Mouse (Mus musculus): ENCODE results near the gene Ivd. TPM values are rescaled to one million over a fixed set of nuclear protein-coding genes. Genes with fewer than 3 reads are reported as not detected.

Ivd gene
- 17.6 and 25.7 TPM in 2 replicates for polyA plus RNA-seq (2012; rRNA removed)

DNA sequence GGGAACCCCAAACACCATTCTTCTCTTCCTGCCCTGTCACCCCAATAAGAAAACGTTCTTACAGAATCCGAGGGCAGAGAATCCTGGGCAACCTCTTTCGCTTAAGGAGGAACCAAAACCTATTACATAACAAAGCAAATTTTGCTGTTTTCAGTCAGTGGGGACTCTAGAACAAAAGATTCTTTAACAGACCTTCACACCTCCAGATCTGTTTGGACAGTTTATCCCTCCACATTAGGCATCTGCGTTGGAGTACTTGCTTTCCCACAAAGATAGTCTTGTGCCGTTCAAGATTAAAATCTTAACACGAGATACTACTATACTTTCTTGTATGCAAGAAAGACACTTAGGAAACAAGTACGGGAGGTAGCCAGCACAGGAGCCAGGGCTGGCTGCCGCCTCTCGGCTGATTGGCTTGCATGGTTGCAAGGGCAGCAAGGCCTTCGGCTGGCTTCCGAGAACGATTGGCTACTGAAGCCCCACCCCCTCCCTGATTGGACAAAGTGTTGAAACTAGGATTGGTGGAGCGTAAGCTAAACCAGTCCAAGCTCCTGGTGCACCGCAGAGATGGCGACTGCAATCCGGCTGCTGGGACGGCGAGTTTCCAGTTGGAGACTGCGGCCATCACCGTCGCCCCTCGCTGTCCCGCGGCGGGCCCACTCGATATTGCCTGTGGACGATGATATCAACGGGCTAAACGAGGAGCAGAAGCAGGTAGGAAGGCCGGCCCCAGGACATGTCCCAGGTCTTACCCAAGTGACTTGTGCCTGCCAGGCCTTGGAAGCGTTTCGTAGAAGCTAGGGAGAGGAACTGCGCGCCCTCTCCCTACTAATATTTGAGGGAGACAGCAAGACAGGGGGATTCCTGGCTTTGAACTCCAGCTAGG, at the start of gene Ivd:
TSS of gene Ivd (plus strand) at position 501 of the 886 bp plus-strand sequence.
- Histone ChIP-seq H3K27ac (ENCODE audit: insufficient read depth, low read depth, low read length) (no peak within 1 kb of the TSS; the same call in 1 of the 2 replicates), H3K4me3 (ENCODE audit: low read depth, low read length) (peak within 1 kb of the TSS; percentile 95), H3K36me3 (ENCODE audit: control insufficient read depth, insufficient read depth, low read length) (no peaks in the 10 kb centered on the region; the same call in 1 of the 2 replicates), H3K4me1 (ENCODE audit: control insufficient read depth, insufficient read depth, insufficient read length, low read length) (peaks cover 5% of the 10 kb centered on the region; the same call in 1 of the 2 replicates), H3K27me3 (ENCODE audit: control insufficient read depth, insufficient read depth, low read length) (no peaks in the 10 kb centered on the region)
- WGBS, result under 1% methylated on average over 34 of the region's 34 CpGs
- TF ChIP-seq CTCF (IDR thresholded peaks at IDR 0.05; ENCODE audit: extremely low read depth, insufficient read length, insufficient replicate concordance, low read depth, low read length) (no peak), POLR2A (IDR thresholded peaks at IDR 0.05; ENCODE audit: low read depth, low read length) (peak; percentile 77; the same call in 1 of the 2 replicates)

DNA sequence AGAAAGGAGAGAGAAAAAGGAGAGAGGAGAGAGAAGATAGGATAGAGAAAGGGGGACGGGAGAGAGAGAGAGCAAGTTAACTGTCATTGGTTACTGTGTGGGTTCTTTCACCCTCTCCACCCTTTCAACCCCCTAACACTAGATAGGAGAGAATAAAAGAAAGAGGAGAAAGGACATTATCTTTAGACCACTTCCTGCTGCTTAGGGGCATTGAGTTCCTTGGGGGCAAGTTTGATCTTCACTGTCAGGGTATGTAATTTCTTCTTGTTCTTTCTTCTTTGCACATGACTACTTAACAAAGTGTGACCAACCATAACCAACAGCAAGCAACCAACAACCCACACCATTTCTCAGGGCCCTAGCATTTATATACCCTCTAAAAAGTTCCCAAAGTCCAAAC, 49.0 kb upstream of the Ivd start:
- peaks cover 3% of the 10 kb centered on the region; the same call in 1 of the 2 replicates for H3K36me3 ChIP-seq (ENCODE audit: control insufficient read depth, insufficient read depth, low read length)
- no peaks in the 10 kb centered on the region for H3K27me3 ChIP-seq (ENCODE audit: control insufficient read depth, insufficient read depth, low read length)
- H3K4me3 ChIP-seq (ENCODE audit: low read depth, low read length), result no peak overlapping the region
- H3K4me1 ChIP-seq (ENCODE audit: control insufficient read depth, insufficient read depth, insufficient read length, low read length), result peaks cover 2% of the 10 kb centered on the region
- H3K27ac ChIP-seq (ENCODE audit: insufficient read depth, low read depth, low read length), result no peak overlapping the region
- 72% methylated on average over 1 of the region's 1 CpGs for WGBS
- no peak for TF ChIP-seq CTCF (IDR thresholded peaks at IDR 0.05; ENCODE audit: extremely low read depth, insufficient read length, insufficient replicate concordance, low read depth, low read length)

DNA sequence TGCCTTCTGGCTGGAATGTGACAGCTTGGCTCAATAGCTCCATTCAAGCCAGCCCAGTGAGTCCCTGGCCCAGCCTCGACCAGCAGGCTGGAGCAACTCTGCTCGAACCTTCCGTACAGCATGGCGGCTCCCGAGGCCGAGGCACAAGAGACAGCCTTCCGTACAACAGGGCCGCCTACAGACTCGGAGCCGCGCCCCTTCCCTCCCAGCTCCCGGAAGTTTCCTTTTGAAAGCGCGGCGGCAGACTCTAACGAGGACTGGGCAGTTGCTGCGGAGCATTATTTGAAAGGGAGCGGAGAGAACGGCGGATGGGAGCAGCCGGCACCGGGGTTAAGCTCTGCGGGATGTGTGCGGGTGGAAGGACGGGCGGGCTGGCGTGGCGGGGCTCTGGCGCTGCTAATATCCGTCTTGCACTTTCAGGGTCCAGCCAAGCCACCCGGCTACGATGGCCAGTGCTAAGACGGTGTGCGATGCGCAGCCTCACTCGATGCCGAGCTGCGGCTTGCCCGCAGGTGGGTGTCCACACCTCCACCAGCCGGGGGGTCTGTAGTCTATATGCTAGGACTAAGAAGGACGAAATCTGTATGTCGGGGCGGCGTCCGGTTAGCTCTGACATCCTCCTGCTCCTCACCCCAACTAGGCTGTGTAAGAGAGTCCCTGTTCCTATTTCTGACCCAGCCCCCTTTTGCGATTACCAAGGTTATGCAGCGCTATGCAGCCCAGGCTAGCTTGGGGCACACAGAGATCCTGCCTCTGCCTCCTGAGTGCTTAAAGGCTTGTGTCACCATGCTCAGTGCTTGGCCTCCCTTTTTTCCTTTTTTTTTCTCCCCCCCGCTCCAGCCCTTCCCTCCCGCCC, 47.5 kb upstream of the Ivd start, which contains the start of gene Knstrn:
TSS of gene Knstrn (plus strand) at position 23 of the 856 bp plus-strand sequence.
- peaks cover 4% of the 10 kb centered on the region; the same call in 1 of the 2 replicates for H3K36me3 ChIP-seq (ENCODE audit: control insufficient read depth, insufficient read depth, low read length)
- peak within 1 kb of the TSS; percentile 96 for H3K4me3 ChIP-seq (ENCODE audit: low read depth, low read length)
- no peak within 1 kb of the TSS for H3K27ac ChIP-seq (ENCODE audit: insufficient read depth, low read depth, low read length)
- H3K4me1 ChIP-seq (ENCODE audit: control insufficient read depth, insufficient read depth, insufficient read length, low read length), result peaks cover 2% of the 10 kb centered on the region
- WGBS, result under 1% methylated on average over 49 of the region's 49 CpGs
- H3K27me3 ChIP-seq (ENCODE audit: control insufficient read depth, insufficient read depth, low read length), result no peaks in the 10 kb centered on the region
- TF ChIP-seq POLR2A (IDR thresholded peaks at IDR 0.05; ENCODE audit: low read depth, low read length), result peak; percentile 43
- no peak for TF ChIP-seq CTCF (IDR thresholded peaks at IDR 0.05; ENCODE audit: extremely low read depth, insufficient read length, insufficient replicate concordance, low read depth, low read length)

DNA sequence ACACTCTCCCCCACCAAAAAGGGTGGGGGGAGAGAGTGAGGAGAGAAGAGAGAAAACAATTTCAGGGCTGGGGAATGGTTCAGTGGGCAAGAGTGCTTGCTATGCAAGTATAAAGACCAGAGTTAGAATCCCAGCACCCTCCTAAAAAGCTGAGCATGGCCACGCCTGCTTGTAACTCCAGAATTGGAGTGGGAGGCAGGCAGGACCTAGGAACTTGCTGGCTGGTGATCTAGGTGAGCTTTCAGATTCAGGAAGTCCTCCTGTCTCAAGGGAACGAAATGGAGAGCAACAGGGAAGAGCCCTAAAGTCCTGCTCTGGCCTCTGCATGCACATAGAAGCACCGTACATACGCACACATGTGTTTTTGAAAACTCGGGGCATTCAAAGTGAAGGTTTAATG, 39.0 kb upstream of the Ivd start:
- TF ChIP-seq CTCF (IDR thresholded peaks at IDR 0.05; ENCODE audit: extremely low read depth, insufficient read length, insufficient replicate concordance, low read depth, low read length), result no peak
- no peak for TF ChIP-seq POLR2A (IDR thresholded peaks at IDR 0.05; ENCODE audit: low read depth, low read length)
- WGBS, result 86% methylated on average over 5 of the region's 5 CpGs
- no peaks in the 10 kb centered on the region for H3K27me3 ChIP-seq (ENCODE audit: control insufficient read depth, insufficient read depth, low read length)
- no peak overlapping the region for H3K27ac ChIP-seq (ENCODE audit: insufficient read depth, low read depth, low read length)
- H3K4me3 ChIP-seq (ENCODE audit: low read depth, low read length), result no peak overlapping the region
- no peaks in the 10 kb centered on the region for H3K4me1 ChIP-seq (ENCODE audit: control insufficient read depth, insufficient read depth, insufficient read length, low read length)
- H3K36me3 ChIP-seq (ENCODE audit: control insufficient read depth, insufficient read depth, low read length), result peaks cover 9% of the 10 kb centered on the region; the same call in 1 of the 2 replicates

DNA sequence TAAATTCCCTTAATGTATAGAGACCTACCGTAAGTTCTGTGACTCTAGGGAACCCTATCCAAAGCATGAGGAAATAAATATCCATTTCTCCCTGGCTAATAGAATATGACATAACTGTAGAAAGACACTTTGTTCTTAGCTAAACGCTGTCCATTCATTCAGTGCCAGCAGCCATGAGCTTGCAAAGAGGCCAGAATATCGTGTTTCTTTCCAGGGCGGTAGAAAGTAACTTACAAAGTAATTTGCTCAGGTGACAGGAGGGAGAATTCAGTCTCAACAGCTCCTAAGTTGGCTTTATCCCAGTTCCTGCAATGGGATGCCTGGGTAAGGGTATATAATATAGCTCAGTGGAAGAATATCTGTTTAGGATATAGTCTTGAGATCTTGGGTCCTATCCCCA, 37.4 kb upstream of the Ivd start:
- Histone ChIP-seq H3K27ac (ENCODE audit: insufficient read depth, low read depth, low read length) (no peak overlapping the region), H3K4me1 (ENCODE audit: control insufficient read depth, insufficient read depth, insufficient read length, low read length) (no peaks in the 10 kb centered on the region), H3K36me3 (ENCODE audit: control insufficient read depth, insufficient read depth, low read length) (peaks cover 7% of the 10 kb centered on the region; the same call in 1 of the 2 replicates), H3K27me3 (ENCODE audit: control insufficient read depth, insufficient read depth, low read length) (no peaks in the 10 kb centered on the region), H3K4me3 (ENCODE audit: low read depth, low read length) (no peak overlapping the region)
- WGBS, result 97% methylated on average over 4 of the region's 4 CpGs
- TF ChIP-seq POLR2A (IDR thresholded peaks at IDR 0.05; ENCODE audit: low read depth, low read length) (no peak), CTCF (IDR thresholded peaks at IDR 0.05; ENCODE audit: extremely low read depth, insufficient read length, insufficient replicate concordance, low read depth, low read length) (no peak)

DNA sequence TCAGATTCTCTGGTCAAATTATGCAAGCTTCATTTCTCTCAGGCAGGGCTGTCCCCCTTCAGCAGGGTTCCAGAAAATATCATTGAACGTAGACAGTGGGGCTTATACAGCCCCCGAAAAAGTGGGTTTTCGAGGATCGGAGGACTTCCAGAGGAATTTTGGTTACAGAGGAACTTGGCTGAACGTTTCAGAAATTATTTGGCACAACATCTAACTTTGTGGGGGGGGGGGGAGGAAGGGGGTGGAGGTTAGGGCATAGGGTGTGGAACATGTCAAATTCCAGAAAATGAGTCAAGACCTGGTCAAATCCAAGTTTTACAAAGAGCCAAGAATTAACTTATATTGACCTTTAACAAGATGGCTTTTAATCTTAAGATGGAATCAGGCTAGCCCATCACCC, 32.7 kb upstream of the Ivd start:
- 86% methylated on average over 5 of the region's 5 CpGs for WGBS

More for the DNA sequence above, 32.7 kb upstream of the Ivd start:
- TF ChIP-seq CTCF (IDR thresholded peaks at IDR 0.05; ENCODE audit: extremely low read depth, insufficient read length, insufficient replicate concordance, low read depth, low read length) (no peak), POLR2A (IDR thresholded peaks at IDR 0.05; ENCODE audit: low read depth, low read length) (no peak)
- Histone ChIP-seq H3K27ac (ENCODE audit: insufficient read depth, low read depth, low read length) (no peak overlapping the region), H3K27me3 (ENCODE audit: control insufficient read depth, insufficient read depth, low read length) (no peaks in the 10 kb centered on the region), H3K4me3 (ENCODE audit: low read depth, low read length) (no peak overlapping the region), H3K36me3 (ENCODE audit: control insufficient read depth, insufficient read depth, low read length) (peaks cover 6% of the 10 kb centered on the region; the same call in 1 of the 2 replicates), H3K4me1 (ENCODE audit: control insufficient read depth, insufficient read depth, insufficient read length, low read length) (no peaks in the 10 kb centered on the region)

Data from small intestine, adult 2 months (tissue).